Mouse (Mus musculus): Measurements from ENCODE around the gene Dnajb8. TPM values are rescaled to one million over a fixed set of nuclear protein-coding genes. Genes with fewer than 3 reads are reported as not detected.

The Dnajb8 gene
- polyA plus RNA-seq, 1 experiment from 2014 or later, result not detected

DNA sequence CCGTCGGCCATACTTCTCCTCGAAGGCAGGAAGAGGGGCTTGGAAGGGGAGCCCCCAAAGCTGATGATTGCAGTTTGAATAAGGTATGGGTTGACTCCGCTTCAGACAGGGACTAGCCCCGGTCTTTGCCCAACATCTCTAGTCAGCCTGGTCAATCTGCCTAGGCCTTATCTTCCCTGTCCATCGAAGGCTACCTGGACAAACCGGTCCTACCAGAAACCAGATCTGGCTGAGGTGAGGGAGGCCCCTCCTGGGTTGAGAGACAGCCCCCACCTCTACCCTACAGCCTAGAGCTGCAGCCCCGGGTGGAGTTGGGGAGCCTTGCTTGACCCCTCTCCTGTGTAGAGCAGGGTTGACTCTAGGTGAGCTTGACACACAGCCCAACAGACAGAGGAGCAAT is 11.9 kb downstream of the Dnajb8 start:
- no peak for ATAC-seq (ENCODE audit: insufficient number of reproducible peaks, insufficient read depth, low FRiP score, low TSS enrichment, low read depth)
- H3K9me3 ChIP-seq, result no peaks in the 10 kb centered on the region
- peaks cover 9% of the 10 kb centered on the region for H3K4me1 ChIP-seq (replicated peaks)
- no peaks in the 10 kb centered on the region for H3K36me3 ChIP-seq
- H3K27me3 ChIP-seq, result peaks cover 62% of the 10 kb centered on the region
- WGBS, result 73% methylated on average over 8 of the region's 8 CpGs
- no peak overlapping the region for H3K9ac ChIP-seq (replicated peaks)
- no peak overlapping the region for H3K4me3 ChIP-seq (replicated peaks)
- no peak overlapping the region for H3K4me2 ChIP-seq
- no peak overlapping the region for H3K27ac ChIP-seq

DNA sequence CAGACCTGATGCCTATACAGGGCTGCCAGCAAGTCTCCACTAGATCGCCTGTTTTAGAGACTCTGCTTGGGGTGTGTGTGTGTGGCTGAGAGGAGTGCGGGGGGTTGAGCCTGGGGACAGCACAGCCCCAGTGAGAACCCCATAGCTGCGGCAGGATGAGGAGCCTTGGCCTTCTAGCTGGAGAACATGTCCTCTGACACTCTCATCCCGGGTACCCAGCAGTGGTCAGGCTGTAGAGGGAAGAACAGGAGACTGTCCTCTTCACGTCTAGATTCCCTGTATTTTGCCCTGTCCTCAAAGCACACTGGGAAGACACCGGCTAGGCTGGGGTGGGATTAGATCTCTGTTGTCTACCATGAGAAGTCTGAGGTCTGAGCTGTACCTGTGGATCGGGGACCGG is 13.4 kb downstream of the Dnajb8 start:
- no peaks in the 10 kb centered on the region for H3K36me3 ChIP-seq
- no peak overlapping the region for H3K4me3 ChIP-seq (replicated peaks)
- no peaks in the 10 kb centered on the region for H3K9me3 ChIP-seq
- peak overlapping the region; percentile 54; the same call in 1 of the 2 replicates for H3K9ac ChIP-seq (replicated peaks)
- WGBS, result 24% methylated on average over 8 of the region's 8 CpGs
- ATAC-seq (ENCODE audit: insufficient number of reproducible peaks, insufficient read depth, low FRiP score, low TSS enrichment, low read depth), result no peak
- H3K4me1 ChIP-seq (replicated peaks), result peaks cover 9% of the 10 kb centered on the region
- H3K4me2 ChIP-seq, result peak overlapping the region; percentile 54; the same call in 1 of the 2 replicates
- H3K27ac ChIP-seq, result no peak overlapping the region
- H3K27me3 ChIP-seq, result peaks cover 74% of the 10 kb centered on the region

DNA sequence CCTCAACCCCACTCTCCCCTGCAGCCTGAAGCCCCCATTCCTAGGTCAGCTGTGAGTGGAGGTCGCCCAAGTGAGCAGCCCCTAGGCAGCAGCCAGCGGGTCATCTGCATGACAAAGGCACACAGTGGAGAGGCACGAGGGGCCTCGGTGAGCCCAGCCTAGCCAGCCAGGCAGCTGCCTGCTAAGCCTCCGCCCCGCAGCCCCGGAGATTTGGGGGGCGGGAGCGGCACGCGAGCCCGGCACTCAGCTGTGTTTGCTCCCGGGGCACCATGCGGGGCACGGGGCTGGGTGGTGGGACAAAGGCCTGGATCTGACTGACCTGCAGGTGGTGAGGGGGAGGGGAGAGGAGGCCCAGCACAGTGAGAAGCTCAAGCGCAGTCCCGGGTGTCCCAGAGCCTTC is 13.9 kb downstream of the Dnajb8 start:
- no peaks in the 10 kb centered on the region for H3K9me3 ChIP-seq
- 2% methylated on average over 17 of the region's 17 CpGs for whole genome bisulfite sequencing
- H3K4me3 ChIP-seq (replicated peaks), result peak overlapping the region; percentile 19
- peaks cover 79% of the 10 kb centered on the region for H3K27me3 ChIP-seq
- H3K9ac ChIP-seq (replicated peaks), result peak overlapping the region; percentile 54
- no peaks in the 10 kb centered on the region for H3K36me3 ChIP-seq
- no peak overlapping the region for H3K27ac ChIP-seq
- H3K4me1 ChIP-seq (replicated peaks), result peaks cover 9% of the 10 kb centered on the region
- H3K4me2 ChIP-seq, result peak overlapping the region; percentile 54
- no peak for ATAC-seq (ENCODE audit: insufficient number of reproducible peaks, insufficient read depth, low FRiP score, low TSS enrichment, low read depth)

DNA sequence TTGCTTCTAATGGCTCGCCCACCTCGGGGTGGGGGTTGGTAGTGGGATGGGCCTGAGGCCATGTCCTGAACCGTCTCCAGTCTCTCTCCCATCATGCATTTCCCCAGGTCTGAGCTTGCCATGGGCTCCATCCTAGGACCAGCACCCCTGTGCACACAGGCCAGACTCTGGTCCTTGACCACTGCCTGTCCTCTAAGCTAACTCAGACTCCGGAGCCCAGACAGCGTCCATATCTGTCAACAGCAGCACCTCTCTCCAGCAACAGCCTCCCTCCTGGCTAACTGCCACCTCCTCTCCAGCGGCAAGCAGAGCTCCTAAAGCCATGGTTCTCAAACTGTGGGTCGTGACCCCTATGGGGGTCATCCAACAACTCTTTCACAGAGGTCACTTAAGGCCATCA is 14.4 kb downstream of the Dnajb8 start:
- Histone ChIP-seq H3K27ac (no peak overlapping the region), H3K36me3 (no peaks in the 10 kb centered on the region), H3K4me2 (peak overlapping the region; percentile 54), H3K4me1 (replicated peaks) (peaks cover 9% of the 10 kb centered on the region), H3K9ac (replicated peaks) (no peak overlapping the region), H3K27me3 (peaks cover 84% of the 10 kb centered on the region), H3K9me3 (no peaks in the 10 kb centered on the region), H3K4me3 (replicated peaks) (no peak overlapping the region)
- WGBS, result 14% methylated on average over 7 of the region's 7 CpGs
- no peak for ATAC-seq (ENCODE audit: insufficient number of reproducible peaks, insufficient read depth, low FRiP score, low TSS enrichment, low read depth)

GRCm38 (mm10) chr6:88242604-88243003 is 20.5 kb downstream of the Dnajb8 start:
- no peaks in the 10 kb centered on the region for H3K9me3 ChIP-seq
- H3K27ac ChIP-seq, result no peak overlapping the region
- H3K4me3 ChIP-seq (replicated peaks), result no peak overlapping the region
- no peaks in the 10 kb centered on the region for H3K36me3 ChIP-seq
- H3K9ac ChIP-seq (replicated peaks), result no peak overlapping the region
- H3K27me3 ChIP-seq, result peaks cover 54% of the 10 kb centered on the region
- peak overlapping the region; percentile 13 for H3K4me2 ChIP-seq
- no peak for ATAC-seq (ENCODE audit: insufficient number of reproducible peaks, insufficient read depth, low FRiP score, low TSS enrichment, low read depth)
- H3K4me1 ChIP-seq (replicated peaks), result peaks cover 10% of the 10 kb centered on the region; the same call in 1 of the 2 replicates
- WGBS, result under 1% methylated on average over 15 of the region's 15 CpGs

DNA sequence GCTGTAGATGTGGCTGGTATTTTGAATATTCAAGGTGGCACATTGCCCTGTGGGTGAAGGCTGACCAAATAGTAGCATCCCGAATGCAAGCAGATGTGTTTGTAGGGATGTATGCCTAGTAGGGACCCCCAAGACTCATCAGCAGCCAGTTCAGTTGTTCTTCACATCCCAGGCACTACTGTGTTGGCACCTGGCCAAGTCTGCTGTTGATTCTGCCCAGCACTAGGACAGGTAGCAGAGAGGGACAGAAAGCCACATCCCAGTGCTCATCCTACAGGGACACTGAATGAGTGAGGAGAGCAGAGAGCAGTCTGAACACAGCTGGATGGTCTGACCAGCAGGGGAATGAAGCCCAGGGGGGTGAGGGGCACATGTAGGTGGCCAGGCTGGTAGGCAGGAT is 27.2 kb downstream of the Dnajb8 start:
- ATAC-seq (ENCODE audit: insufficient number of reproducible peaks, insufficient read depth, low FRiP score, low TSS enrichment, low read depth), result no peak
- no peak overlapping the region for H3K27ac ChIP-seq
- peaks cover 3% of the 10 kb centered on the region for H3K27me3 ChIP-seq
- H3K9me3 ChIP-seq, result no peaks in the 10 kb centered on the region
- no peak overlapping the region for H3K9ac ChIP-seq (replicated peaks)
- WGBS, result 85% methylated on average over 1 of the region's 1 CpGs
- no peak overlapping the region for H3K4me3 ChIP-seq (replicated peaks)
- no peaks in the 10 kb centered on the region for H3K36me3 ChIP-seq
- no peak overlapping the region for H3K4me2 ChIP-seq
- peaks cover 6% of the 10 kb centered on the region; the same call in 1 of the 2 replicates for H3K4me1 ChIP-seq (replicated peaks)

DNA sequence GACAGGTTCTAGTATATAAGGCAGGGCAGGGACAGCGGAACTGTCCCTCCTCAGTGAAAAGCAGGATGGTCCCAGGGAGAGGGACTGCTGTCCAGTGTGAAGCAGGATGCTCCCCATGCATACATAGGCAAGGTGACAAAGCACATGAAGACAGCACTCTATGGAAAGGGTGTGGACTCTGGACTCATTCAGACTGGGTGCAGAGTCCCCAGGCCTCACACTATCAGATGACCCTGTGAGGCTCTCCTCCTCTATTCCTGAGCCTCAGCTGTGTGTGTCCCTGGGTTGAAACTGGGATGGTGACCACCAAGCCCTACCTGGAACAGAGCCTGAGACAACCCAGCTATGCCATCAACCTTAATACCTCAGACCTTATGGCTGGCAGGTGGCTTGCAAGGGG is 29.3 kb downstream of the Dnajb8 start:
- 85% methylated on average over 1 of the region's 1 CpGs for WGBS

GRCm38 (mm10) chr6:88251798-88252478 is 29.9 kb downstream of the Dnajb8 start:
- Histone ChIP-seq H3K9ac (replicated peaks) (no peak overlapping the region), H3K4me2 (no peak overlapping the region), H3K4me3 (replicated peaks) (no peak overlapping the region), H3K27ac (no peak overlapping the region), H3K27me3 (peaks cover 3% of the 10 kb centered on the region; the same call in 1 of the 2 replicates), H3K36me3 (peaks cover 10% of the 10 kb centered on the region; the same call in 1 of the 2 replicates), H3K4me1 (replicated peaks) (no peaks in the 10 kb centered on the region), H3K9me3 (no peaks in the 10 kb centered on the region)
- WGBS, result 72% methylated on average over 7 of the region's 7 CpGs
- ATAC-seq (ENCODE audit: insufficient number of reproducible peaks, insufficient read depth, low FRiP score, low TSS enrichment, low read depth), result no peak

More for the DNA sequence above, 29.3 kb downstream of the Dnajb8 start:
- Histone ChIP-seq H3K4me1 (replicated peaks) (peaks cover 4% of the 10 kb centered on the region; the same call in 1 of the 2 replicates), H3K27ac (no peak overlapping the region), H3K9ac (replicated peaks) (no peak overlapping the region), H3K36me3 (peaks cover 8% of the 10 kb centered on the region; the same call in 1 of the 2 replicates), H3K4me3 (replicated peaks) (no peak overlapping the region), H3K9me3 (no peaks in the 10 kb centered on the region), H3K27me3 (peaks cover 3% of the 10 kb centered on the region), H3K4me2 (no peak overlapping the region)
- no peak for ATAC-seq (ENCODE audit: insufficient number of reproducible peaks, insufficient read depth, low FRiP score, low TSS enrichment, low read depth)

DNA sequence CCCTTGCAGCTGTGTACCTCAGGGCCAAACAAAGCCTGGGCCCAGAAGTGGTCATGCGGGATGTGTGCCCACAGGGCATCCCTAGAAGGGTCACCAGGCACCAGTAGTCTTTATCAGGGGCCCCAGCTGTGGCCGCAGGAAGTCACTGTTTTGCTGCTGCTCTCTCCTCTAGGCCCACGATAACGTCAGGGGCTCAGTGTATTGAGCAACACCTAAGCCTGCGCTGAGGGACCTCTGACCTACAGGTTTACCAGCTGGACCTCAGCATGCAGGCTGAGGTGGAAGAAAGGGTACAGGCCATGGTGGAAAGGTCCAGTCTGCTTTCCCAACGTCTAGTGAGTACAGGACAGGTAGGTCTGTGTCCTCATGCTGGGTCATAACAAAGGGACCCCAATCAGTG is 32.0 kb downstream of the Dnajb8 start:
- no peaks in the 10 kb centered on the region for H3K4me1 ChIP-seq (replicated peaks)
- no peak for ATAC-seq (ENCODE audit: insufficient number of reproducible peaks, insufficient read depth, low FRiP score, low TSS enrichment, low read depth)
- no peaks in the 10 kb centered on the region for H3K9me3 ChIP-seq
- 79% methylated on average over 6 of the region's 6 CpGs for WGBS
- no peak overlapping the region for H3K4me3 ChIP-seq (replicated peaks)
- peaks cover 1% of the 10 kb centered on the region; the same call in 1 of the 2 replicates for H3K27me3 ChIP-seq
- no peak overlapping the region for H3K9ac ChIP-seq (replicated peaks)
- no peak overlapping the region for H3K4me2 ChIP-seq
- H3K27ac ChIP-seq, result no peak overlapping the region
- peaks cover 14% of the 10 kb centered on the region; the same call in 1 of the 2 replicates for H3K36me3 ChIP-seq

DNA sequence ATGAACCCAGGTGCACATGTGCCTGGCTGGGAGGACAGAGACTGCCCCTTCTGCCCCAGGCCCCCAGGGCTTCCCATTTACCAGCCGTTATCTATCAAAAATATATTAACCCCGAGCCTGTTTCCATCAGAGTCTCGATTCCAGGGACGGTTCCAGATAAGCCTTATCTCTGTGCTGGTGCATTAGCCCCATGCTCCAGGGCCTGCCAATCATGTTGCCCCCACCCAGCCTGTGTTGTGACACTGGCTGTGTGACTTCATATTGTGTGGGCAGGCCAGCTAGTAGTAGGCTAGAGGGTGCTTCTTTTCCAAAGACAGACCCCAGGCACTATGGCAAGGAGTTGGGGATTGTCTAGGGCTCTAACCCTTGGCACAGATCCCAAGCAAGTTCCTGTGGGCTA is 33.4 kb downstream of the Dnajb8 start:
- no peak for ATAC-seq (ENCODE audit: insufficient number of reproducible peaks, insufficient read depth, low FRiP score, low TSS enrichment, low read depth)
- Histone ChIP-seq H3K4me3 (replicated peaks) (no peak overlapping the region), H3K4me2 (no peak overlapping the region), H3K27me3 (no peaks in the 10 kb centered on the region), H3K9ac (replicated peaks) (no peak overlapping the region), H3K9me3 (no peaks in the 10 kb centered on the region), H3K36me3 (peaks cover 14% of the 10 kb centered on the region; the same call in 1 of the 2 replicates), H3K4me1 (replicated peaks) (no peaks in the 10 kb centered on the region), H3K27ac (no peak overlapping the region)
- 81% methylated on average over 4 of the region's 4 CpGs for WGBS

- Histone ChIP-seq H3K4me1 (replicated peaks) (peaks cover 11% of the 10 kb centered on the region), H3K27ac (no peak overlapping the region), H3K9me3 (no peaks in the 10 kb centered on the region), H3K27me3 (no peaks in the 10 kb centered on the region), H3K4me3 (replicated peaks) (no peak overlapping the region), H3K36me3 (peaks cover 14% of the 10 kb centered on the region; the same call in 1 of the 2 replicates), H3K9ac (replicated peaks) (no peak overlapping the region), H3K4me2 (no peak overlapping the region)
- 90% methylated on average over 3 of the region's 3 CpGs for WGBS
- no peak for ATAC-seq (ENCODE audit: insufficient number of reproducible peaks, insufficient read depth, low FRiP score, low TSS enrichment, low read depth)
These were observed 37.6 kb downstream of the Dnajb8 start for GRCm38 (mm10) chr6:88259621-88260020.

GRCm38 (mm10) chr6:88260645-88261044 is 38.6 kb downstream of the Dnajb8 start:
- no peak overlapping the region for H3K4me2 ChIP-seq
- 81% methylated on average over 3 of the region's 3 CpGs for WGBS
- H3K27ac ChIP-seq, result no peak overlapping the region
- peaks cover 11% of the 10 kb centered on the region for H3K4me1 ChIP-seq (replicated peaks)
- no peaks in the 10 kb centered on the region for H3K27me3 ChIP-seq
- ATAC-seq (ENCODE audit: insufficient number of reproducible peaks, insufficient read depth, low FRiP score, low TSS enrichment, low read depth), result no peak
- no peak overlapping the region for H3K9ac ChIP-seq (replicated peaks)
- H3K9me3 ChIP-seq, result no peaks in the 10 kb centered on the region
- H3K36me3 ChIP-seq, result peaks cover 14% of the 10 kb centered on the region; the same call in 1 of the 2 replicates
- H3K4me3 ChIP-seq (replicated peaks), result no peak overlapping the region
